Mouse (Mus musculus): ENCODE results near the gene Yrdc. TPM values are rescaled to one million over a fixed set of nuclear protein-coding genes. Genes with fewer than 3 reads are reported as not detected.

The Yrdc gene
- total RNA-seq (2015) (19.7 and 21.3 TPM in 2 replicates), total RNA-seq (2017) (19.1 and 48.6 TPM in 2 replicates)

GRCm38 (mm10) chr4:124850261-124850913 lies at the start of gene Yrdc:
Gene Yrdc (plus strand): TSS chr4:124850679.
- ATAC-seq (ENCODE audit: poor library complexity, severe bottlenecking): peak; percentile 87

GRCm38 (mm10) chr4:124801552-124802308 lies 48.7 kb upstream of the Yrdc start, which contains the start of gene Mtf1:
Gene Mtf1 (plus strand): TSS chr4:124802104.
- ATAC-seq (ENCODE audit: poor library complexity, severe bottlenecking): peak; percentile 72

- ATAC-seq (ENCODE audit: poor library complexity, severe bottlenecking): peak; percentile 94
These were observed 47.9 kb upstream of the Yrdc start for GRCm38 (mm10) chr4:124802309-124803260.

GRCm38 (mm10) chr4:124803406-124803805 lies 47.1 kb upstream of the Yrdc start:
- ATAC-seq (ENCODE audit: poor library complexity, severe bottlenecking): no peak

GRCm38 (mm10) chr4:124808511-124808910 lies 42.0 kb upstream of the Yrdc start:
- ATAC-seq (ENCODE audit: poor library complexity, severe bottlenecking): no peak

- ATAC-seq (ENCODE audit: poor library complexity, severe bottlenecking): peak; percentile 38
These were observed 41.2 kb upstream of the Yrdc start for GRCm38 (mm10) chr4:124809136-124809883.

GRCm38 (mm10) chr4:124810056-124810455 lies 40.4 kb upstream of the Yrdc start:
- no peak for ATAC-seq (ENCODE audit: poor library complexity, severe bottlenecking)

- ATAC-seq (ENCODE audit: poor library complexity, severe bottlenecking): no peak
These were observed 39.0 kb upstream of the Yrdc start for GRCm38 (mm10) chr4:124811347-124811975.

GRCm38 (mm10) chr4:124815901-124816300 lies 34.6 kb upstream of the Yrdc start:
- no peak for ATAC-seq (ENCODE audit: poor library complexity, severe bottlenecking)

GRCm38 (mm10) chr4:124817803-124818202 lies 32.7 kb upstream of the Yrdc start:
- ATAC-seq (ENCODE audit: poor library complexity, severe bottlenecking): peak; percentile 95

GRCm38 (mm10) chr4:124818832-124819231 lies 31.6 kb upstream of the Yrdc start:
- ATAC-seq (ENCODE audit: poor library complexity, severe bottlenecking): no peak

GRCm38 (mm10) chr4:124824967-124825366 lies 25.5 kb upstream of the Yrdc start:
- ATAC-seq (ENCODE audit: poor library complexity, severe bottlenecking): no peak

GRCm38 (mm10) chr4:124825371-124825965 lies 25.0 kb upstream of the Yrdc start:
- ATAC-seq (ENCODE audit: poor library complexity, severe bottlenecking): no peak

- no peak for ATAC-seq (ENCODE audit: poor library complexity, severe bottlenecking)
These were observed 20.8 kb upstream of the Yrdc start for GRCm38 (mm10) chr4:124829671-124830070.

- ATAC-seq (ENCODE audit: poor library complexity, severe bottlenecking): no peak
These were observed 17.7 kb upstream of the Yrdc start for GRCm38 (mm10) chr4:124832796-124833195.

GRCm38 (mm10) chr4:124838035-124838700 lies 12.3 kb upstream of the Yrdc start:
- no peak for ATAC-seq (ENCODE audit: poor library complexity, severe bottlenecking)

GRCm38 (mm10) chr4:124840998-124841397 lies 9.5 kb upstream of the Yrdc start:
- no peak for ATAC-seq (ENCODE audit: poor library complexity, severe bottlenecking)

GRCm38 (mm10) chr4:124843493-124843892 lies 7.0 kb upstream of the Yrdc start:
- peak; percentile 77 for ATAC-seq (ENCODE audit: poor library complexity, severe bottlenecking)

GRCm38 (mm10) chr4:124847573-124847972 lies 2.9 kb upstream of the Yrdc start:
- peak; percentile 56 for ATAC-seq (ENCODE audit: poor library complexity, severe bottlenecking)
